Mouse (Mus musculus) liver, adult 2 months (tissue): ENCODE measurements around the gene Kank3. TPM values are rescaled to one million over a fixed set of nuclear protein-coding genes. Genes with fewer than 3 reads are reported as not detected.
A peak's percentile ranks its signal among the peaks of the same experiment; 100 is the strongest.

Experiments
- DNase-seq: peaks from one replicate; pipeline ENCODE4 v3.0.0-alpha.2; 2011; ENCODE audit warnings: low read depth, low spot score; ENCODE audit errors: extremely low read depth
- H3K27ac ChIP-seq: fragments of 200-500 bp; replicated peaks from 2 replicates; pipeline ENCODE4 v1.5.1; 2012; ENCODE audit warnings: low read depth, mild to moderate bottlenecking, control low read depth, inconsistent platforms, low read length; ENCODE audit not compliant: insufficient read depth
- H3K27me3 ChIP-seq: fragments of 200-500 bp; 2 replicates; pipeline ENCODE4 v1.6.1; 2012; ENCODE audit warnings: mild to moderate bottlenecking, moderate library complexity, low read length, inconsistent platforms; ENCODE audit not compliant: control insufficient read depth, insufficient read depth
- H3K36me3 ChIP-seq: fragments of 200-500 bp; 2 replicates; pipeline ENCODE4 v1.6.1; 2012; ENCODE audit warnings: low read length, inconsistent platforms; ENCODE audit not compliant: control insufficient read depth, insufficient read depth
- H3K4me1 ChIP-seq: fragments of 200-500 bp; 2 replicates; pipeline ENCODE4 v1.6.1; 2011; ENCODE audit warnings: low read length; ENCODE audit not compliant: control insufficient read depth, insufficient read depth
- H3K4me3 ChIP-seq: fragments of 200-500 bp; 2 replicates; pipeline ENCODE4 v1.5.1; 2011; ENCODE audit warnings: low read depth, mild to moderate bottlenecking, control low read depth, low read length, moderate library complexity; ENCODE audit not compliant: insufficient read depth
- H3K79me2 ChIP-seq: fragments of 200-500 bp; 2 replicates; pipeline ENCODE4 v1.6.1; 2012; ENCODE audit warnings: inconsistent platforms, mild to moderate bottlenecking, low read length, moderate library complexity; ENCODE audit not compliant: control insufficient read depth, insufficient read depth
- H3K9ac ChIP-seq: fragments of 200-500 bp; 2 replicates; pipeline ENCODE4 v1.6.1; 2012; ENCODE audit warnings: low read depth, mild to moderate bottlenecking, control low read depth, inconsistent platforms, low read length
- CTCF ChIP-seq: fragments of 200-500 bp; IDR thresholded peaks from 2 replicates; pipeline ENCODE4 v1.5.1; 2011; ENCODE audit warnings: low read depth, low read length, control low read depth
- POLR2A ChIP-seq: fragments of 200-500 bp; IDR thresholded peaks from 2 replicates; pipeline ENCODE4 v1.6.1; 2011; ENCODE audit warnings: low read length, control low read depth; ENCODE audit not compliant: insufficient read depth; ENCODE audit errors: extremely low read depth
- WGBS: fragments of 180-500 bp; shearing (Covaris S2); methylation state at CpG from one replicate; pipeline ENCODE4 v1.1.7; 2018; 5-methylcytosine and 5-hydroxymethylcytosine counted together
- polyA plus RNA-seq: library from polyadenylated mRNA; depleted of rRNA; stranded (reverse); fragments of >200 nt; gene quantifications from 2 replicates; pipeline ENCODE4 v1.2.3, GENCODE M21; 2012; rRNA removed
- total RNA-seq: library from RNA; depleted of rRNA; stranded (reverse); fragments of >200 nt; gene quantifications from 2 replicates; pipeline ENCODE4 v1.2.3, GENCODE M21; 2014; rRNA removed

Gene Kank3
- total and polyA plus RNA-seq, 2 experiments = 6.0 to 13.4 TPM

DNA sequence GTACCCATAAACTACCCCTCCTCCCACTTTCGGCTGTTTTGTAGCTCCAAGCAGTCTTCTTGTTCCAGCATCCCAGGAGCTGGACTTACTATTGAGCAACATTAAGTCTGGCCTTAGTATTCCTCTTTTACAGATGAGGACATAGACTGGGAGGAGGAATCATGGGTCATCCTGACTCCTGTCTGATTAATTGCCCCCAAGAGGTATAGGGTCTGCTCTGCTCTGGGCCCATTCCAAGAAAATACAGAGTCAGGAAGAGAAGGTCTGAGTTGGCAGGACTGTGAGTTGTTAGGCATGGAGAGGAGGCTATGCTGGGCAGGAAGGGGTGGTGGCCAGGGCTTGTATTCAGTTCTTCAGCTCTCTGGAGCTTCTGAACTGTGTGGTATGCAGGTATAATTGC, 33.9 kb downstream of the Kank3 start:
- 29% methylated on average over 1 of the region's 1 CpGs for WGBS
- no peaks in the 10 kb centered on the region for H3K27me3 ChIP-seq
- no peak overlapping the region for H3K4me3 ChIP-seq
- H3K4me1 ChIP-seq = peaks cover 5% of the 10 kb centered on the region
- DNase-seq = no peak
- TF ChIP-seq CTCF (no peak), POLR2A (no peak)
- no peak overlapping the region for H3K27ac ChIP-seq
- H3K9ac ChIP-seq = no peak overlapping the region
- H3K79me2 ChIP-seq = peaks cover 3% of the 10 kb centered on the region; the same call in 1 of the 2 replicates
- H3K36me3 ChIP-seq = no peaks in the 10 kb centered on the region

DNA sequence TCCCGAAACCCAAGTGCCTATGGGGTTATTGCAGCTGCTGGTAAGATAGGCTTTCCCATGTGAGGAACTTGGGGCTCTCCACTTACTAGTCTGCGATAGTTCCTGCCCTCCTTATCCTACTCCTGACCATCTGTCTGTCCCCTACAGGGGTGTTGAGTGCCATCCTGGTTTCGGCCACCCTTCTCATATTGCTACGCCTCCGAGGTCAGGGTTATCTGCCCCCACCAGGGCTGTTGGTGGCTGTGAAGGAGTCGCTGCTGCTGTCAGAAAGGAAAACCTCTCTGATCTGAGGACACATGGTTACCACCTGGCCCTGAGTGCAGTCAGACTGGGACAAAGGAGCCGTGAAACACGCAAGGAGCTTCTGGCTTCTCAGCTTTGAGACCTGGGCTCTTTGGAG, 37.8 kb downstream of the Kank3 start:
- Histone ChIP-seq H3K27me3 (no peaks in the 10 kb centered on the region), H3K4me1 (peaks cover 7% of the 10 kb centered on the region), H3K9ac (no peak overlapping the region), H3K79me2 (peaks cover 3% of the 10 kb centered on the region; the same call in 1 of the 2 replicates), H3K36me3 (no peaks in the 10 kb centered on the region), H3K27ac (no peak overlapping the region), H3K4me3 (no peak overlapping the region)
- TF ChIP-seq POLR2A (no peak), CTCF (no peak)
- no peak for DNase-seq
- WGBS = 93% methylated on average over 8 of the region's 8 CpGs

GRCm38 (mm10) chr17:33851331-33851730, 41.0 kb downstream of the Kank3 start:
- 4% methylated on average over 1 of the region's 1 CpGs for WGBS
- no peaks in the 10 kb centered on the region for H3K79me2 ChIP-seq
- no peak overlapping the region for H3K9ac ChIP-seq
- H3K36me3 ChIP-seq = no peaks in the 10 kb centered on the region
- peak; percentile 36 for DNase-seq
- no peaks in the 10 kb centered on the region for H3K27me3 ChIP-seq
- no peak overlapping the region for H3K27ac ChIP-seq
- no peak for TF ChIP-seq POLR2A
- no peak for TF ChIP-seq CTCF
- H3K4me3 ChIP-seq = no peak overlapping the region
- H3K4me1 ChIP-seq = peaks cover 2% of the 10 kb centered on the region; the same call in 1 of the 2 replicates

DNA sequence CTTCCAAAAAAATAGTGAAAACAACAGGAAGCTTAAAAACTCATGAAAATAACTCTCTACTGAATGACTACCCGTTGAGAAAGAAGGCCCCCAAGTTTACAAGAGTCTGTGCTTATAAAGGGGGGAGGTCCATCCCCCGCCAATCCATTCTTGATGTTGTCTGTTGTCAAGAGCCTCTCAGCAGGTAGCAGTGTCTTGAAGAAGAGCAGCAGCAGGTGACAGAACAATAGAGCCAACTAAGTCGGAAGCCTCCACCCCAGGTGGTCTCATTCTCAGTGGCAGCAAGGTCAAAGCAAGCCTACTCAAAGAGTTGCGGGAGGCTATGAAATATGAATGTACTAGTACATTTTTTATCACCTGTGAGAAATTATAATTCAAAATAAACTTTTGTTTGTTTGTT, 47.5 kb downstream of the Kank3 start:
- TF ChIP-seq CTCF = no peak
- TF ChIP-seq POLR2A = no peak
- no peaks in the 10 kb centered on the region for H3K36me3 ChIP-seq
- no peaks in the 10 kb centered on the region for H3K4me1 ChIP-seq
- no peak for DNase-seq
- 85% methylated on average over 4 of the region's 4 CpGs for WGBS
- no peak overlapping the region for H3K9ac ChIP-seq
- no peak overlapping the region for H3K4me3 ChIP-seq
- no peaks in the 10 kb centered on the region for H3K79me2 ChIP-seq
- H3K27me3 ChIP-seq = no peaks in the 10 kb centered on the region
- no peak overlapping the region for H3K27ac ChIP-seq

GRCm38 (mm10) chr17:33865330-33866030, 55.2 kb downstream of the Kank3 start:
- H3K27ac ChIP-seq = no peak overlapping the region
- no peaks in the 10 kb centered on the region for H3K4me1 ChIP-seq
- no peak overlapping the region for H3K9ac ChIP-seq
- no peaks in the 10 kb centered on the region for H3K27me3 ChIP-seq
- H3K4me3 ChIP-seq = no peak overlapping the region
- H3K79me2 ChIP-seq = no peaks in the 10 kb centered on the region
- WGBS = 30% methylated on average over 9 of the region's 9 CpGs
- TF ChIP-seq POLR2A (no peak), CTCF (peak; percentile 60)
- peak; percentile 55 for DNase-seq
- H3K36me3 ChIP-seq = no peaks in the 10 kb centered on the region

Other genes starting within 250 kb of the Kank3 start
- 1.0 and 1.7 TPM in 2 replicates for gene Zfp414, start 181.4 kb upstream of the Kank3 start, total RNA-seq
- gene Zfp414, start 181.4 kb upstream of the Kank3 start, polyA plus RNA-seq = 15.1 and 15.5 TPM in 2 replicates
- gene Pram1, start 172.5 kb upstream of the Kank3 start, total RNA-seq = 0.13 TPM in 1 of 2 replicates, not detected in the other
- gene Pram1, start 172.5 kb upstream of the Kank3 start, polyA plus RNA-seq = 0.23 and 0.45 TPM in 2 replicates
- 49.9 and 53.7 TPM in 2 replicates for gene Hnrnpm, start 123.7 kb upstream of the Kank3 start, total RNA-seq
- gene Hnrnpm, start 123.7 kb upstream of the Kank3 start, polyA plus RNA-seq = 28.0 and 33.6 TPM in 2 replicates
- 65.1 and 71.2 TPM in 2 replicates for gene March2, start 91.8 kb upstream of the Kank3 start, total RNA-seq
- gene March2, start 91.8 kb upstream of the Kank3 start, polyA plus RNA-seq = 92.3 and 94.0 TPM in 2 replicates
- 23.3 and 45.2 TPM in 2 replicates for gene Rab11b, start 50.0 kb upstream of the Kank3 start, total RNA-seq
- 168 and 177 TPM in 2 replicates for gene Rab11b, start 50.0 kb upstream of the Kank3 start, polyA plus RNA-seq
- 129 and 142 TPM in 2 replicates for gene Angptl4, start 28.7 kb upstream of the Kank3 start, total RNA-seq
- gene Angptl4, start 28.7 kb upstream of the Kank3 start, polyA plus RNA-seq = 28.1 and 49.5 TPM in 2 replicates
- 275 and 294 TPM in 2 replicates for gene Rps28, start 14.0 kb downstream of the Kank3 start, total RNA-seq
- 374 and 500 TPM in 2 replicates for gene Rps28, start 14.0 kb downstream of the Kank3 start, polyA plus RNA-seq
- 214 and 217 TPM in 2 replicates for gene Ndufa7, start 14.1 kb downstream of the Kank3 start, total RNA-seq
- gene Ndufa7, start 14.1 kb downstream of the Kank3 start, polyA plus RNA-seq = 372 and 457 TPM in 2 replicates
- gene Cd320, start 32.6 kb downstream of the Kank3 start, total RNA-seq = 7.1 and 7.5 TPM in 2 replicates
- 13.0 and 16.9 TPM in 2 replicates for gene Cd320, start 32.6 kb downstream of the Kank3 start, polyA plus RNA-seq
- gene Gm7029, start 63.3 kb downstream of the Kank3 start, total RNA-seq = not detected in 2 replicates
- gene Gm7029, start 63.3 kb downstream of the Kank3 start, polyA plus RNA-seq = not detected in 2 replicates
- 0.18 and 1.2 TPM in 2 replicates for gene Kifc1, start 80.1 kb downstream of the Kank3 start, total RNA-seq
- 0.20 and 0.31 TPM in 2 replicates for gene Kifc1, start 80.1 kb downstream of the Kank3 start, polyA plus RNA-seq
- not detected in 2 replicates for gene Platr17, start 94.6 kb downstream of the Kank3 start, total RNA-seq
- 0.18 TPM in 1 of 2 replicates, not detected in the other for gene Platr17, start 94.6 kb downstream of the Kank3 start, polyA plus RNA-seq
- 8.3 and 10.2 TPM in 2 replicates for gene Daxx, start 98.9 kb downstream of the Kank3 start, total RNA-seq
- 15.8 and 30.8 TPM in 2 replicates for gene Daxx, start 98.9 kb downstream of the Kank3 start, polyA plus RNA-seq
- gene Tapbp, start 105.4 kb downstream of the Kank3 start, total RNA-seq = 47.2 and 58.5 TPM in 2 replicates
- gene Tapbp, start 105.4 kb downstream of the Kank3 start, polyA plus RNA-seq = 95.4 and 105 TPM in 2 replicates
- gene Zbtb22, start 105.4 kb downstream of the Kank3 start, total RNA-seq = 11.1 and 12.7 TPM in 2 replicates
- gene Zbtb22, start 105.4 kb downstream of the Kank3 start, polyA plus RNA-seq = 23.9 and 30.2 TPM in 2 replicates
- 9.8 and 10.9 TPM in 2 replicates for gene Rgl2, start 119.0 kb downstream of the Kank3 start, total RNA-seq
- gene Rgl2, start 119.0 kb downstream of the Kank3 start, polyA plus RNA-seq = 19.4 and 27.7 TPM in 2 replicates
- gene Pfdn6, start 129.8 kb downstream of the Kank3 start, total RNA-seq = 37.9 and 40.8 TPM in 2 replicates
- 15.5 and 21.9 TPM in 2 replicates for gene Pfdn6, start 129.8 kb downstream of the Kank3 start, polyA plus RNA-seq
- 9.3 and 11.3 TPM in 2 replicates for gene Wdr46, start 130.1 kb downstream of the Kank3 start, total RNA-seq
- gene Wdr46, start 130.1 kb downstream of the Kank3 start, polyA plus RNA-seq = 13.2 and 16.4 TPM in 2 replicates
- gene B3galt4, start 141.0 kb downstream of the Kank3 start, total RNA-seq = 0.54 and 0.55 TPM in 2 replicates
- gene B3galt4, start 141.0 kb downstream of the Kank3 start, polyA plus RNA-seq = 0.68 and 0.97 TPM in 2 replicates
- 10.5 and 10.9 TPM in 2 replicates for gene Vps52, start 145.3 kb downstream of the Kank3 start, total RNA-seq
- gene Vps52, start 145.3 kb downstream of the Kank3 start, polyA plus RNA-seq = 31.1 and 40.6 TPM in 2 replicates
- gene Rps18, start 145.5 kb downstream of the Kank3 start, total RNA-seq = 1,559 and 1,933 TPM in 2 replicates
- gene Rps18, start 145.5 kb downstream of the Kank3 start, polyA plus RNA-seq = 224 and 252 TPM in 2 replicates
- gene H2-K1, start 189.8 kb downstream of the Kank3 start, total RNA-seq = 2,105 and 2,348 TPM in 2 replicates
- gene H2-K1, start 189.8 kb downstream of the Kank3 start, polyA plus RNA-seq = 4,310 and 5,575 TPM in 2 replicates
- 10.0 and 13.7 TPM in 2 replicates for gene Ring1, start 214.2 kb downstream of the Kank3 start, total RNA-seq
- 29.7 and 33.8 TPM in 2 replicates for gene Ring1, start 214.2 kb downstream of the Kank3 start, polyA plus RNA-seq
- gene H2-Ke6, start 217.5 kb downstream of the Kank3 start, total RNA-seq = 76.5 and 80.5 TPM in 2 replicates
- 162 and 167 TPM in 2 replicates for gene H2-Ke6, start 217.5 kb downstream of the Kank3 start, polyA plus RNA-seq
- gene Slc39a7, start 221.2 kb downstream of the Kank3 start, total RNA-seq = 51.2 and 54.7 TPM in 2 replicates
- 98.0 and 115 TPM in 2 replicates for gene Slc39a7, start 221.2 kb downstream of the Kank3 start, polyA plus RNA-seq
- gene Rxrb, start 221.3 kb downstream of the Kank3 start, total RNA-seq = 13.0 and 17.0 TPM in 2 replicates
- gene Rxrb, start 221.3 kb downstream of the Kank3 start, polyA plus RNA-seq = 40.3 and 46.5 TPM in 2 replicates
- gene Col11a2, start 228.9 kb downstream of the Kank3 start, total RNA-seq = 0.18 and 0.74 TPM in 2 replicates
- 0.20 and 0.23 TPM in 2 replicates for gene Col11a2, start 228.9 kb downstream of the Kank3 start, polyA plus RNA-seq